Mouse (Mus musculus): ENCODE data around the gene Gm10134. TPM values are rescaled to one million over a fixed set of nuclear protein-coding genes. Genes with fewer than 3 reads are reported as not detected.

The Gm10134 gene
- polyA plus RNA-seq, 1 experiment from 2014 or later, result 1.2 TPM

DNA sequence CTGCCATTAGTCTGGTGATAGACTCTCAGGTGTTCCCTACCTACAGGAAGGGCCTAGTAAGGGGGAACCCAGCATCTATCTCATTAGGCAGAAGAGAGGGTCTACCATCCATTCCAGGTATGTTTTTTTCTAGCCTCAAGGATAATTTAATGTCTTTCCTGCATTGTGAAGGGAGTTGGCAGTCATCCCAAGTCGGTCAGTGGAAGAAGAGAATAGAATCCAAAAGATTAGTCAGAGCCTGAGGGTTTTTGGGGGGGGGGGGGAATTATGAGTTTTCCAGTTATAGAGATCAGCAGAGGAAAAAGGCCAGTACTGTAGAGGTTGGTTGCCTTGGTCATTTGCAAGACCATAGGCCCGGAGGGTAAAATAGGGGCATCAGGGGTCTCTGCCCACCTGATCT, 11.4 kb upstream of the Gm10134 start:
- H3K4me2 ChIP-seq, result no peak overlapping the region
- no peak for TF ChIP-seq CTCF (IDR thresholded peaks at IDR 0.05; ENCODE audit: low read depth)
- H3K27me3 ChIP-seq (ENCODE audit: insufficient read depth, low read length), result no peaks in the 10 kb centered on the region
- H3K4me3 ChIP-seq (ENCODE audit: low read depth, low read length), result no peak overlapping the region
- 0 out of 2 replicates have a peak, but pooled peaks cover 9% of the 10 kb centered on the region for H3K4me1 ChIP-seq (ENCODE audit: insufficient read depth)
- H3K9me3 ChIP-seq (ENCODE audit: low read depth, low read length), result no peaks in the 10 kb centered on the region
- DNase-seq, result no peak
- ATAC-seq (ENCODE audit: insufficient read depth), result no peak
- no peak overlapping the region for H3K9ac ChIP-seq
- 62% methylated on average over 2 of the region's 2 CpGs for WGBS
- H3K36me3 ChIP-seq (ENCODE audit: insufficient read depth), result no peaks in the 10 kb centered on the region
- no peak overlapping the region for H3K27ac ChIP-seq (ENCODE audit: low read depth)

DNA sequence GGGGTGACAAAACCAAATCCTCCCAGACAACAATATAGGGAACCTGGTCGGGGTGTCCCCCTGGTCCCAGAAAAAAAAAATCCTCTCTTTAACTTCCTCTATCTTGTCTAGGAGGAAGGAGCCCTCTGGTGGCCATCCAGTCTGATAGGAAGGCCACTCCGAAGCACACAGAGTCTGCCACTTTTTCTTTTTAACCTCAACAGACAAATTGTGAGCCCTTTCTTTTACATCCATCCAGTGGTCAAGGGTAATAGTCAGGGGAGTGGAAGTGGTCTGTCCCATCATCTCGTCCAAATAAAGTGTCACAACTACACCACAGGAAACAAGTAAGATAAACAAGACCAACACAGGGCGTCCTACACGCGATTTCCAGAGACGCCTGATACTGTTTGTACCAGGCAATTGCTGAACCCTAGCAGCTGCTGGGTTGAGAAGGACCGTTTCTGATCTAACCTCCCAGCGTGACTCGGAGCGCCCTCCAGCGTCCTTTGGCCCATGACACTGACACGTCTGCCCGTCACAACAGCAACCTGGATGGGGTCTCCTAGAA, 10.6 kb upstream of the Gm10134 start:
- H3K27ac ChIP-seq (ENCODE audit: low read depth), result no peak overlapping the region
- H3K36me3 ChIP-seq (ENCODE audit: insufficient read depth), result no peaks in the 10 kb centered on the region
- no peak overlapping the region for H3K4me2 ChIP-seq
- H3K9me3 ChIP-seq (ENCODE audit: low read depth, low read length), result no peaks in the 10 kb centered on the region
- no peaks in the 10 kb centered on the region for H3K27me3 ChIP-seq (ENCODE audit: insufficient read depth, low read length)
- 62% methylated on average over 14 of the region's 14 CpGs for WGBS
- DNase-seq, result peak; percentile 44
- H3K4me3 ChIP-seq (ENCODE audit: low read depth, low read length), result no peak overlapping the region
- ATAC-seq (ENCODE audit: insufficient read depth), result no peak
- peak; percentile 35; the same call in 1 of the 2 replicates for TF ChIP-seq CTCF (IDR thresholded peaks at IDR 0.05; ENCODE audit: low read depth)
- 0 out of 2 replicates have a peak, but pooled peaks cover 9% of the 10 kb centered on the region for H3K4me1 ChIP-seq (ENCODE audit: insufficient read depth)
- H3K9ac ChIP-seq, result no peak overlapping the region

DNA sequence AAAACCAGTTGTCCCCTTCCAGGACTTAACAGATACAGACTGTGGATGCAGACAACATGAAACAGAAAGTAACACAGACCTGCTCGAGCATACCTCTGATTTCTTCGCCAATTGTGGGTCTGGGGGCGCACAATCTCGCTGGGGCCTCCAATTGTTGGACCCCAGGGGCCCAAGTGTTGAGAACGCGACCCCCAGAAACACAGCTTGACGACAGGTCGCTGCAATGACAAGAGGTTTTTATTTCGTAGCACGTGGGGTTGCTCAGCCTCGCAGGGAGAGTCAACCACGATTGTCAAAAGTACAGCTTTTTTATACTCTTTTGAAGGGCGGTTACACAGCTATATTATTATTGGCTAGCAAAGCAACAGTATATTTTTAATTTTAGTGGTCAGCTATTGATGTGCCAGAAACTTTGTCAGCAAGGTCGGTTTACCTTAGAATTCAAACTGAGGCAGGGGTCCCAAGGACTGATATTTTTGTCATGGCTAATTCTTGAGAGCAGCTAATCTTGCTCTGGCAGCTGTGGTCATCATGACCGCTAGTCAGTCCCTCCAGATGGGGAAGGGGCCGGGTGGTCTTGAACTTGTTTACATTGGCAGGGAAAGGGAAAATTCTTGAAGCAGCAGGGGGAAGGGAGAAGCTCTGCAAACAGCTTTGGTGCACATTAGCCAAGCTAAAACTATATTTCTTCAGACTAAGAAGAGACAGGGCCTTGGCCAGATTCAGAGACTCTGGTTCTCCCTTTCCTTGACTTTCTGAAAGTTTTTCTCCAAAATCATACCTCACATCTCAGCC, 9.9 kb upstream of the Gm10134 start:
- Histone ChIP-seq H3K27ac (ENCODE audit: low read depth) (peak overlapping the region; percentile 66; the same call in 1 of the 2 replicates), H3K4me1 (ENCODE audit: insufficient read depth) (0 out of 2 replicates have a peak, but pooled peaks cover 9% of the 10 kb centered on the region), H3K4me2 (peak overlapping the region; percentile 24; the same call in 1 of the 2 replicates), H3K27me3 (ENCODE audit: insufficient read depth, low read length) (no peaks in the 10 kb centered on the region), H3K4me3 (ENCODE audit: low read depth, low read length) (no peak overlapping the region), H3K9me3 (ENCODE audit: low read depth, low read length) (no peaks in the 10 kb centered on the region), H3K9ac (no peak overlapping the region), H3K36me3 (ENCODE audit: insufficient read depth) (no peaks in the 10 kb centered on the region)
- DNase-seq (peak; percentile 36), ATAC-seq (ENCODE audit: insufficient read depth) (no peak)
- TF ChIP-seq CTCF (IDR thresholded peaks at IDR 0.05; ENCODE audit: low read depth), result no peak
- 70% methylated on average over 16 of the region's 16 CpGs for WGBS

DNA sequence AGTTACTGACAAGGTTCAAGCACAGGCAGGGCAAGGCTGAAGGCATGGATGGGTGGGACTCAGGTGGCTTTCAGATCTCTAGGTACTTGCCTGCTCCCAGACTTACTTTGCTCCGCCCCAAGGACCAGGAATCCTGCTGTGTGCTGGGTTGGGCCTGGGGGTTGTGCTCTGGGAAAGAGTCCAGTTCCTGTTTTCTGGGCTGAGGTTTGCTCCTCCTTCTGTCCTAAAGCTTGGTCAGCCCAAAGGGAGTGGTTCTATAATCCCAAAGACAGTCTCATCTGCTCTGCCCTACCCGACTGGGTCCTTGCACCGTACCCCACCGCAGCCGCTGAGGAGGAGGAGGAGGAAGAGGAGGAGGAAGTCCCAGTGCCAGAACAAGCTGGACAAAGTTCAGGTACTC, 9.2 kb upstream of the Gm10134 start, which contains the start of gene Gbgt1:
Gene Gbgt1 (plus strand): TSS at position 221 of the 400 bp plus-strand sequence.
- H3K27ac ChIP-seq (ENCODE audit: low read depth), result peak within 1 kb of the TSS; percentile 66; the same call in 1 of the 2 replicates
- peak; percentile 22 for DNase-seq

DNA sequence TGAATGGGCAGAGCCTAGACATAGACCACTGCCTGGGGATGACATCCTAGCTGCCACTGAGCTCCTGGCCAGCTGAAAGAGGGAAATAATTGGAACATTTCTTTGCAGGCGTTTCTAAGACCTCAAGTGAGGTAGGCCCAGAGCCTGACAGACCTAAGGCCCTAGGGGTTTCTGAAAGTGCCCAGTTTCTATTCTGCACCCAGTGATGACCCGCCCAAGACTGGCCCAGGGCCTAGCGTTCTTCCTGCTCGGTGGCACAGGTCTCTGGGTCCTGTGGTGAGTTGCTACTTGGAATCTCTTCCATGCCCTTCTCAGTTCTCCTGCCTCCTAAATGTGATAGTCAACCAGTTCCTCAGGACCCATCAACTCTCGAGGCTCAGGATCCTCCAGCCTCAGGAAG, 8.3 kb upstream of the Gm10134 start:
- Histone ChIP-seq H3K4me1 (ENCODE audit: insufficient read depth) (0 out of 2 replicates have a peak, but pooled peaks cover 9% of the 10 kb centered on the region), H3K9me3 (ENCODE audit: low read depth, low read length) (no peaks in the 10 kb centered on the region), H3K4me2 (no peak overlapping the region), H3K27me3 (ENCODE audit: insufficient read depth, low read length) (no peaks in the 10 kb centered on the region), H3K27ac (ENCODE audit: low read depth) (no peak overlapping the region), H3K36me3 (ENCODE audit: insufficient read depth) (no peaks in the 10 kb centered on the region), H3K9ac (no peak overlapping the region), H3K4me3 (ENCODE audit: low read depth, low read length) (no peak overlapping the region)
- WGBS, result 80% methylated on average over 5 of the region's 5 CpGs
- no peak for TF ChIP-seq CTCF (IDR thresholded peaks at IDR 0.05; ENCODE audit: low read depth)
- ATAC-seq (ENCODE audit: insufficient read depth), result no peak
- DNase-seq, result no peak

More for the DNA sequence above, 9.2 kb upstream of the Gm10134 start, which contains the start of gene Gbgt1:
- no peaks in the 10 kb centered on the region for H3K36me3 ChIP-seq (ENCODE audit: insufficient read depth)
- H3K27me3 ChIP-seq (ENCODE audit: insufficient read depth, low read length), result no peaks in the 10 kb centered on the region
- H3K9ac ChIP-seq, result no peak within 1 kb of the TSS
- 0 out of 2 replicates have a peak, but pooled peaks cover 9% of the 10 kb centered on the region for H3K4me1 ChIP-seq (ENCODE audit: insufficient read depth)
- no peak within 1 kb of the TSS for H3K4me3 ChIP-seq (ENCODE audit: low read depth, low read length)
- H3K4me2 ChIP-seq, result peak within 1 kb of the TSS; percentile 24; the same call in 1 of the 2 replicates
- TF ChIP-seq CTCF (IDR thresholded peaks at IDR 0.05; ENCODE audit: low read depth), result no peak
- 74% methylated on average over 5 of the region's 5 CpGs for WGBS
- H3K9me3 ChIP-seq (ENCODE audit: low read depth, low read length), result no peaks in the 10 kb centered on the region
- ATAC-seq (ENCODE audit: insufficient read depth), result no peak

DNA sequence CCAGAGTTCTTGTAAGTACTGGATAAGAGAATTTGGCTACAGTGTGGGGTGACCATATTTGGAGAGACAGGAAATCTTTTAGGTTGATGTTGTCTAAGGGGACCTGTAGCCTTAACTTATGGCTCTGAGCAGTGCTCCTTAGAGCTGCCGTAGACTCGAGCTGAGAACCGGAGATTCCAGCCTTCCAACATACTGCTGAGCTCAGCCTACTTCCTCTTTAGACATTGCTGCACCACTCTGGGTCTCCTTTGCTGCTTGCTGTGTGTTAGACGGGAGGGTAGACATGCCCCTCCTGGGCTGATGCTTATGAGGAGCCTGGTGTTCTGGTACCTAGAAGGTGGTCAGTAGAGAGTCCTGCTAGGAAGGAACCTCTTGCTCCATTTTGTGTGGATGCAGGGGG, 7.5 kb upstream of the Gm10134 start:
- Histone ChIP-seq H3K9me3 (ENCODE audit: low read depth, low read length) (no peaks in the 10 kb centered on the region), H3K27ac (ENCODE audit: low read depth) (no peak overlapping the region), H3K27me3 (ENCODE audit: insufficient read depth, low read length) (no peaks in the 10 kb centered on the region), H3K36me3 (ENCODE audit: insufficient read depth) (no peaks in the 10 kb centered on the region), H3K4me1 (ENCODE audit: insufficient read depth) (0 out of 2 replicates have a peak, but pooled peaks cover 9% of the 10 kb centered on the region), H3K4me2 (no peak overlapping the region), H3K9ac (no peak overlapping the region), H3K4me3 (ENCODE audit: low read depth, low read length) (no peak overlapping the region)
- DNase-seq (no peak), ATAC-seq (ENCODE audit: insufficient read depth) (no peak)
- TF ChIP-seq CTCF (IDR thresholded peaks at IDR 0.05; ENCODE audit: low read depth), result no peak
- 73% methylated on average over 4 of the region's 4 CpGs for whole genome bisulfite sequencing

DNA sequence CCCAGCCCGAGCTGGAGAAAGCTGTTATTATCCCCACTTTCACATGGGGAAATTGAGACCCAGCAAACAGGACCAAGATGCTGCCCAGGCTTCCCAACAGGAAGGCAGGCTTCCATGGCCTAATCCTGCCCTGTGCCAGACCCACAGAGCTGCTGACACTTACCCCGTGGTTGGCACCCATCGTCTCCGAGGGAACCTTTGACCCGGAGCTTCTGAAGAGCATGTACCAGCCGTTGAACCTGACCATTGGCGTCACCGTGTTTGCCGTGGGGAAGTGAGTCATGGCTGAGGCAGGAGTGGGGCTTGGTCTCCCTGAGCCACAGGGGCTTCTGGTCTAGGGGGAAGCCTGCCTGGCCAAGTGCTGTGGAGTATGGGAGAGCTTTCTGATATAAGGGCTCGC, 2.9 kb upstream of the Gm10134 start:
- no peak for TF ChIP-seq CTCF (IDR thresholded peaks at IDR 0.05; ENCODE audit: low read depth)
- no peak overlapping the region for H3K9ac ChIP-seq
- no peak overlapping the region for H3K4me2 ChIP-seq
- ATAC-seq (ENCODE audit: insufficient read depth), result no peak
- no peak for DNase-seq
- no peaks in the 10 kb centered on the region for H3K27me3 ChIP-seq (ENCODE audit: insufficient read depth, low read length)
- H3K4me1 ChIP-seq (ENCODE audit: insufficient read depth), result no peaks in the 10 kb centered on the region
- no peaks in the 10 kb centered on the region for H3K36me3 ChIP-seq (ENCODE audit: insufficient read depth)
- no peak overlapping the region for H3K27ac ChIP-seq (ENCODE audit: low read depth)
- 69% methylated on average over 10 of the region's 10 CpGs for WGBS
- H3K9me3 ChIP-seq (ENCODE audit: low read depth, low read length), result no peaks in the 10 kb centered on the region
- no peak overlapping the region for H3K4me3 ChIP-seq (ENCODE audit: low read depth, low read length)
